Mouse (Mus musculus): ENCODE results near the gene Arhgap31. TPM values are rescaled to one million over a fixed set of nuclear protein-coding genes. Genes with fewer than 3 reads are reported as not detected.

The Arhgap31 gene
- total and polyA plus RNA-seq, 3 experiments = 0.01 to 0.04 TPM; not detected in 1

- Histone ChIP-seq H3K4me1 (ENCODE audit: control insufficient read depth in 1 of 2, insufficient read depth in 2 of 2, low read length in 2 of 2) (no peaks in the 10 kb centered on the region), H3K27ac (ENCODE audit: control insufficient read depth, low read depth, low read length) (no peak overlapping the region), H3K4me3 (ENCODE audit: control insufficient read depth in 1 of 2, insufficient read depth in 1 of 2, low read depth in 2 of 2, low read length in 2 of 2) (no peak overlapping the region), H3K27me3 (ENCODE audit: control insufficient read depth in 1 of 2, insufficient read depth in 2 of 2, low read length in 2 of 2) (no peaks in the 10 kb centered on the region; a peak in 1 of 4 replicates), H3K79me2 (ENCODE audit: control insufficient read depth, insufficient read depth, low read length, poor library complexity) (no peaks in the 10 kb centered on the region), H3K9me3 (replicated peaks; ENCODE audit: insufficient read depth, low read length) (no peaks in the 10 kb centered on the region), H3K9ac (ENCODE audit: control insufficient read depth, low read depth, low read length, poor library complexity, severe bottlenecking) (no peak overlapping the region), H3K36me3 (ENCODE audit: control insufficient read depth in 1 of 2, insufficient read depth in 2 of 2, low read length in 2 of 2) (no peaks in the 10 kb centered on the region)
- TF ChIP-seq MYC (IDR thresholded peaks at IDR 0.05; ENCODE audit: low read depth, low read length) (no peak), CHD1 (IDR thresholded peaks at IDR 0.05; ENCODE audit: low read depth, low read length) (no peak), CTCF (IDR thresholded peaks at IDR 0.05 in 2 of 3, conservative IDR thresholded peaks at IDR 0.05 in 1 of 3; ENCODE audit: control insufficient read depth in 1 of 3, insufficient read depth in 1 of 3, low read depth in 2 of 3, low read length in 3 of 3, poor library complexity in 1 of 3, severe bottlenecking in 1 of 3) (no peak), CHD2 (IDR thresholded peaks at IDR 0.05; ENCODE audit: low read length) (no peak), ELF1 (IDR thresholded peaks at IDR 0.05; ENCODE audit: low read depth, low read length) (no peak), MAX (IDR thresholded peaks at IDR 0.05; ENCODE audit: low read length) (no peak), MAFK (IDR thresholded peaks at IDR 0.05; ENCODE audit: borderline replicate concordance, low read depth, low read length) (no peak), TAL1 (IDR thresholded peaks at IDR 0.05; ENCODE audit: low read length) (no peak), EP300 (IDR thresholded peaks at IDR 0.05; ENCODE audit: low read depth in 1 of 2, low read length in 2 of 2) (no peak)
- no peak for DNase-seq (ENCODE audit: low read depth, low spot score)
Measured at GRCm38 (mm10) chr16:38688531-38689264, 24.4 kb downstream of the Arhgap31 start.

DNA sequence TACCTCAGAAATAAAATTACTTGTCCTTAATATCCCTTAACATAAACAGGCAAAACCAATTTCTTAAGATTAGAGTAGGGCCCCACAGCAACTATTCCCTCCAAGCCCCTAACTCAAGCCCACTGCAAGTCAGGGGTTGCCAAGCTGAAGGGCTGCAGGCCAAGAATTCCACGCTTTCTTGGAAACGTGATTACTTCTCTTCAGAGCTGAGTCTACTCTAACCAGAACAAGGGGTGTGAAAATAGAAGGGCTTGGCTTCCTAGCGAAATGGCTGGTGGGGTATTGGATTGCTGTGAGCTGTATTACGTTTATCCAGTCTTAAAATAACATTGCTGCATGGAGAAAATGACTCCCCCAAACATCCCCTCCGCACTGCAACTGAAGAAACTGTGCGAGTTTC is 25.4 kb downstream of the Arhgap31 start:
- H3K27ac ChIP-seq (ENCODE audit: control insufficient read depth, low read depth, low read length) = no peak overlapping the region
- no peaks in the 10 kb centered on the region for H3K36me3 ChIP-seq (ENCODE audit: control insufficient read depth in 1 of 2, insufficient read depth in 2 of 2, low read length in 2 of 2)
- no peaks in the 10 kb centered on the region for H3K4me1 ChIP-seq (ENCODE audit: control insufficient read depth in 1 of 2, insufficient read depth in 2 of 2, low read length in 2 of 2)
- TF ChIP-seq TBP (IDR thresholded peaks at IDR 0.05; ENCODE audit: low read depth, low read length) = no peak
- no peak for TF ChIP-seq SMC3 (IDR thresholded peaks at IDR 0.05; ENCODE audit: low read depth, low read length)
- no peak for TF ChIP-seq MAFK (IDR thresholded peaks at IDR 0.05; ENCODE audit: borderline replicate concordance, low read depth, low read length)
- no peak for TF ChIP-seq MYB (IDR thresholded peaks at IDR 0.05; ENCODE audit: low read depth, low read length)
- TF ChIP-seq CHD2 (IDR thresholded peaks at IDR 0.05; ENCODE audit: low read length) = no peak
- no peak for TF ChIP-seq CTCF (IDR thresholded peaks at IDR 0.05 in 2 of 3, conservative IDR thresholded peaks at IDR 0.05 in 1 of 3; ENCODE audit: control insufficient read depth in 1 of 3, insufficient read depth in 1 of 3, low read depth in 2 of 3, low read length in 3 of 3, poor library complexity in 1 of 3, severe bottlenecking in 1 of 3)
- no peak for TF ChIP-seq ZNF384 (IDR thresholded peaks at IDR 0.05; ENCODE audit: low read depth, low read length)
- TF ChIP-seq TCF12 (IDR thresholded peaks at IDR 0.05; ENCODE audit: low read depth, low read length) = no peak
- no peak for TF ChIP-seq HCFC1 (IDR thresholded peaks at IDR 0.05; ENCODE audit: low read depth, low read length)
- no peak for TF ChIP-seq ZC3H11A (IDR thresholded peaks at IDR 0.05; ENCODE audit: low read depth, low read length)
- TF ChIP-seq NELFE (IDR thresholded peaks at IDR 0.05; ENCODE audit: low read depth, low read length) = no peak
- no peak for TF ChIP-seq RAD21 (IDR thresholded peaks at IDR 0.05; ENCODE audit: low read depth, low read length)
- TF ChIP-seq ETS1 (IDR thresholded peaks at IDR 0.05; ENCODE audit: low read depth, low read length) = no peak
- no peak for TF ChIP-seq MYC (IDR thresholded peaks at IDR 0.05; ENCODE audit: low read depth, low read length)
- TF ChIP-seq E2F4 (IDR thresholded peaks at IDR 0.05; ENCODE audit: borderline replicate concordance, low read depth, low read length) = no peak
- no peak for TF ChIP-seq TAL1 (IDR thresholded peaks at IDR 0.05; ENCODE audit: low read length)
- TF ChIP-seq ZKSCAN1 (IDR thresholded peaks at IDR 0.05; ENCODE audit: low read depth, low read length) = no peak
- no peak for TF ChIP-seq GABPA (IDR thresholded peaks at IDR 0.05; ENCODE audit: low read depth, low read length)
- no peak for TF ChIP-seq SIN3A (IDR thresholded peaks at IDR 0.05; ENCODE audit: low read length)
- no peak overlapping the region for H3K9ac ChIP-seq (ENCODE audit: control insufficient read depth, low read depth, low read length, poor library complexity, severe bottlenecking)
- H3K9me3 ChIP-seq (replicated peaks; ENCODE audit: insufficient read depth, low read length) = no peaks in the 10 kb centered on the region
- no peak for DNase-seq (ENCODE audit: low read depth, low spot score)
- H3K27me3 ChIP-seq (ENCODE audit: control insufficient read depth in 1 of 2, insufficient read depth in 2 of 2, low read length in 2 of 2) = peaks cover 0 to 2% of the 10 kb centered on the region in 2 experiments; a peak in 1 of 4 replicates
- H3K79me2 ChIP-seq (ENCODE audit: control insufficient read depth, insufficient read depth, low read length, poor library complexity) = no peaks in the 10 kb centered on the region
- no peak overlapping the region for H3K4me3 ChIP-seq (ENCODE audit: control insufficient read depth in 1 of 2, insufficient read depth in 1 of 2, low read depth in 2 of 2, low read length in 2 of 2)
